Comparison of ENCODE assay signal across 11 mouse cellular contexts in the genomic region with DNA sequence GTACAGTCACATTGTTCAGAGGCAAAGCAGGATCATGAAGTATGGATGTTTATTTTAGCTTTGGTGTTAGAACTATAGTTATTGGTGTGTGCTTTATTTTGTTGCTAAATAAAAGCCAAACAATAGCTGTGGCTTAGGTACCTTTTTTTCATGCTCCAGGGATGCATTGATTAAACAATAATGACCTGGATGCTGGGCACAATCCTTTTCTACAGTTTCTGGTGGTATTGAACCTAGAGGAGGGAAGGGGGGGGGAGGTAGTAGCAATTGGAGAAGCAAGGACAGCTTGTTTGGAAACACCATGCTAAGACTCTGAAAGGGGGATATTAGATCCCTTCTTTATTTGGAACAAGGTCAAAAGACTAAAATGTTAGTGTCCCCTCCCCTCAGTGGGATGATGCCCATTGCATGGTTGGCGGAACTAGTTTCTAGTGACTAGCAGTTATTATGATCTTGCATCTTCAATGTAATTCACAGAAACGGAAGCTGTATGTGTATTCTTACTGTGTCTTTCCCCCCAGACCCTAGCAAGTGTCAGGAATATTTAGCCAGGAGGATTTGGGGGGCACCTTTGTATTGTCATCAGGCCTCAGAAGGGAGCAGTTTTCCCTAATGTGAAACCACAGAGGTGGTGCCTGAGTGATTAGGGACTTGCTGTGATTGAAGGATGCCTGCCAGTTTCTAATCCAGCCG. TPM values are rescaled to one million over a fixed set of nuclear protein-coding genes. Genes with fewer than 3 reads are reported as not detected.
DNase-seq lines count a peak whose midpoint lies in the region; ATAC-seq and TF ChIP-seq lines count a peak whose summit lies in the region.
"Had no signal": no experiment of that assay in that cellular context is flagged by ENCODE, and none has a peak within 500 bp of the region (broad histone marks: within the 10 kb centered on the region; RNA-seq: fewer than 3 reads in every experiment).

No protein-coding gene starts in this region.

- ATAC-seq in forebrain, embryonic 11.5 days (replicated peaks; ENCODE audit: low FRiP score): no peak
- ATAC-seq in limb, embryonic 12.5 days (ENCODE audit: insufficient number of reproducible peaks, insufficient read depth, low FRiP score, low TSS enrichment, low read depth): no peak
- ATAC-seq in stomach, embryonic 15.5 days (ENCODE audit: insufficient read depth, low FRiP score, low read depth): no peak
- no peak for ATAC-seq in monocyte, adult 5-6 weeks (replicated peaks; ENCODE audit: insufficient number of reproducible peaks, low FRiP score, low TSS enrichment, poor library complexity, severe bottlenecking)
- ATAC-seq: Patski had no signal

- peak overlapping the region; percentile 65 for H3K4me3 ChIP-seq in layer of hippocampus, adult 2 months
- H3K4me3 ChIP-seq in forebrain, embryonic 11.5 days (ENCODE audit: low read depth, low read length): peak overlapping the region; percentile 78
- H3K4me3 ChIP-seq in limb, embryonic 12.5 days (replicated peaks): peak overlapping the region; percentile 52
- peak overlapping the region; percentile 46 for H3K4me3 ChIP-seq in stomach, embryonic 15.5 days (replicated peaks)

- H3K9me3 ChIP-seq in forebrain, embryonic 11.5 days (ENCODE audit: control insufficient read depth, low read length): no peaks in the 10 kb centered on the region
- no peaks in the 10 kb centered on the region for H3K9me3 ChIP-seq in limb, embryonic 12.5 days
- no peaks in the 10 kb centered on the region for H3K9me3 ChIP-seq in stomach, embryonic 15.5 days

- H3K4me2 ChIP-seq in forebrain, embryonic 11.5 days (ENCODE audit: low read depth, low read length, severe bottlenecking): peak overlapping the region; percentile 69
- peak overlapping the region; percentile 85 for H3K4me2 ChIP-seq in limb, embryonic 12.5 days
- peak overlapping the region; percentile 65 for H3K4me2 ChIP-seq in stomach, embryonic 15.5 days

- no peak for TF ChIP-seq CTCF in layer of hippocampus, adult 2 months (conservative IDR thresholded peaks at IDR 0.05)

- peak overlapping the region; percentile 66 for H3K9ac ChIP-seq in forebrain, embryonic 11.5 days (ENCODE audit: low read length)
- H3K9ac ChIP-seq in limb, embryonic 12.5 days (replicated peaks): 0 out of 2 replicates have a peak overlapping the region, but pooled peaks have one; percentile 65
- no peak overlapping the region for H3K9ac ChIP-seq in stomach, embryonic 15.5 days

- WGBS in forebrain, embryonic 11.5 days: 7% methylated on average over 3 of the region's 3 CpGs
- WGBS in limb, embryonic 12.5 days: 51% methylated on average over 3 of the region's 3 CpGs
- WGBS in stomach, embryonic 15.5 days: 64% methylated on average over 3 of the region's 3 CpGs

- H3K4me1 ChIP-seq in forebrain, embryonic 11.5 days (replicated peaks; ENCODE audit: control insufficient read depth, insufficient read depth, low read length): no peaks in the 10 kb centered on the region; the same call in 1 of the 2 replicates
- peaks cover 21% of the 10 kb centered on the region for H3K4me1 ChIP-seq in limb, embryonic 12.5 days (replicated peaks)
- peaks cover 8% of the 10 kb centered on the region for H3K4me1 ChIP-seq in stomach, embryonic 15.5 days

- DNase-seq in layer of hippocampus, adult 2 months (ENCODE audit: low spot score in 2 of 2): no peak
- no peak for DNase-seq in layer of hippocampus, adult 11-12 months (ENCODE audit: low spot score)
- no peak for DNase-seq in forebrain, embryonic 11.5 days (ENCODE audit: low spot score)
- DNase-seq in urinary bladder, postnatal 36 days (ENCODE audit: low spot score in 2 of 2): no peak
- DNase-seq in right cerebral cortex, adult 18-20 months: no peak
- DNase-seq: kidney, postnatal 25 days had no signal

- no peaks in the 10 kb centered on the region for H3K27me3 ChIP-seq in forebrain, embryonic 11.5 days (ENCODE audit: control insufficient read depth, insufficient read depth, low read length)
- no peaks in the 10 kb centered on the region for H3K27me3 ChIP-seq in limb, embryonic 12.5 days
- no peaks in the 10 kb centered on the region for H3K27me3 ChIP-seq in stomach, embryonic 15.5 days (replicated peaks)

- H3K27ac ChIP-seq in layer of hippocampus, adult 2 months: peak overlapping the region; percentile 77; the same call in 1 of the 2 replicates
- H3K27ac ChIP-seq in forebrain, embryonic 11.5 days (ENCODE audit: low read depth, low read length): peak overlapping the region; percentile 98
- H3K27ac ChIP-seq in limb, embryonic 12.5 days: peak overlapping the region; percentile 91
- H3K27ac ChIP-seq in stomach, embryonic 15.5 days: peak overlapping the region; percentile 28; the same call in 1 of the 2 replicates

- no peaks in the 10 kb centered on the region for H3K36me3 ChIP-seq in forebrain, embryonic 11.5 days (ENCODE audit: control insufficient read depth, insufficient read depth, low read length)
- H3K36me3 ChIP-seq in limb, embryonic 12.5 days: no peaks in the 10 kb centered on the region
- no peaks in the 10 kb centered on the region for H3K36me3 ChIP-seq in stomach, embryonic 15.5 days

RNA-seq across cellular contexts. Expression of a gene that starts 1.0 kb away (rescaled TPM):
- total RNA-seq in layer of hippocampus, adult 2 months (2021): 10 to 100 TPM; 12.4 to 14.7 TPM
- polyA plus RNA-seq in forebrain, embryonic 11.5 days (2014; fragmentation: Nextera tagmentation; extraction: Ambion mirVana): 24.8 and 26.4 TPM in 2 replicates
- 6.4 and 7.1 TPM in 2 replicates for polyA plus RNA-seq in limb, embryonic 12.5 days (2016; fragmentation: Nextera tagmentation; extraction: Ambion mirVana)
- polyA plus RNA-seq in stomach, embryonic 15.5 days (2015; fragmentation: Nextera tagmentation; extraction: Ambion mirVana): 5.0 and 7.3 TPM in 2 replicates
- not detected in 3 replicates for total RNA-seq in monocyte, adult 5-6 weeks (2017)
- total RNA-seq: megakaryocyte, adult 5-6 weeks had no signal

Comparison
In these comparisons a context has a peak if more than half of its experiments do, and no peak if none do; other contexts are left out.
1. H3K27ac ChIP-seq: peak in every context shown above with its lines; median percentile 98 in forebrain, embryonic 11.5 days; 91 in limb, embryonic 12.5 days; 77 in layer of hippocampus, adult 2 months; 28 in stomach, embryonic 15.5 days.